Comparison of ENCODE assay signal across 19 mouse cellular contexts in genomic region chr2:135838135-135838534, GRCm38 (mm10).
A peak's percentile ranks its signal among the peaks of the same experiment; 100 is the strongest.
DNase-seq lines count a peak whose midpoint lies in the region; ATAC-seq lines count a peak whose summit lies in the region.
"Had no signal": no experiment of that assay in that cellular context is flagged by ENCODE, and none has a peak within 500 bp of the region (broad histone marks: within the 10 kb centered on the region; RNA-seq: fewer than 3 reads in every experiment).

No protein-coding gene starts in this region.

- no peaks in the 10 kb centered on the region for H3K36me3 ChIP-seq in heart, embryonic 13.5 days
- H3K36me3 ChIP-seq in heart, embryonic 10.5 days = no peaks in the 10 kb centered on the region
- no peaks in the 10 kb centered on the region for H3K36me3 ChIP-seq in midbrain, embryonic 11.5 days (ENCODE audit: control insufficient read depth, insufficient read depth, low read length)
- H3K36me3 ChIP-seq in midbrain, embryonic 15.5 days (replicated peaks) = no peaks in the 10 kb centered on the region
- H3K36me3 ChIP-seq: embryonic facial prominence, embryonic 13.5 days; forebrain, embryonic 12.5 days; hindbrain, embryonic 12.5 days had no signal

- no peak for ATAC-seq in heart, embryonic 13.5 days (ENCODE audit: extremely low read depth, insufficient number of reproducible peaks, low FRiP score, low TSS enrichment)
- no peak for ATAC-seq in midbrain, embryonic 11.5 days (ENCODE audit: low FRiP score)
- no peak for ATAC-seq in midbrain, embryonic 15.5 days (replicated peaks)
- ATAC-seq: activated CD4-positive, CD25-positive, alpha-beta regulatory T cell, adult 4 months; hindbrain, embryonic 16.5 days; inflammation-experienced regulatory T-cells, adult 6 months; intestine, postnatal 0 days; Patski had no signal

- no peaks in the 10 kb centered on the region for H3K27me3 ChIP-seq in heart, embryonic 13.5 days (replicated peaks)
- H3K27me3 ChIP-seq in heart, embryonic 10.5 days (ENCODE audit: insufficient read depth, poor library complexity, severe bottlenecking) = no peaks in the 10 kb centered on the region
- no peaks in the 10 kb centered on the region for H3K27me3 ChIP-seq in midbrain, embryonic 11.5 days (ENCODE audit: control insufficient read depth, insufficient read depth, low read length)
- H3K27me3 ChIP-seq in midbrain, embryonic 15.5 days (replicated peaks) = no peaks in the 10 kb centered on the region
- H3K27me3 ChIP-seq: CH12.LX; embryonic facial prominence, embryonic 13.5 days; forebrain, embryonic 12.5 days; hindbrain, embryonic 12.5 days; Patski had no signal

- H3K9ac ChIP-seq in heart, embryonic 13.5 days = no peak overlapping the region
- H3K9ac ChIP-seq in midbrain, embryonic 11.5 days (ENCODE audit: low read length) = no peak overlapping the region
- no peak overlapping the region for H3K9ac ChIP-seq in midbrain, embryonic 15.5 days
- H3K9ac ChIP-seq: embryonic facial prominence, embryonic 13.5 days; forebrain, embryonic 12.5 days; hindbrain, embryonic 12.5 days had no signal

- H3K27ac ChIP-seq in heart, embryonic 13.5 days (replicated peaks) = peak overlapping the region; percentile 48; the same call in 1 of the 2 replicates
- H3K27ac ChIP-seq in heart, embryonic 10.5 days = no peak overlapping the region; the same call in 1 of the 2 replicates
- no peak overlapping the region for H3K27ac ChIP-seq in midbrain, embryonic 11.5 days (ENCODE audit: low read depth, low read length)
- no peak overlapping the region for H3K27ac ChIP-seq in midbrain, embryonic 15.5 days
- H3K27ac ChIP-seq: embryonic facial prominence, embryonic 13.5 days; forebrain, embryonic 12.5 days; hindbrain, embryonic 12.5 days had no signal

- no peak overlapping the region for H3K4me3 ChIP-seq in heart, embryonic 13.5 days
- H3K4me3 ChIP-seq in heart, embryonic 10.5 days = no peak overlapping the region
- H3K4me3 ChIP-seq in midbrain, embryonic 11.5 days (ENCODE audit: low read depth, low read length) = no peak overlapping the region
- no peak overlapping the region for H3K4me3 ChIP-seq in midbrain, embryonic 15.5 days
- H3K4me3 ChIP-seq: embryonic facial prominence, embryonic 13.5 days; forebrain, embryonic 12.5 days; hindbrain, embryonic 12.5 days had no signal

- H3K4me1 ChIP-seq in heart, embryonic 13.5 days = peaks cover 38% of the 10 kb centered on the region
- peaks cover 23% of the 10 kb centered on the region for H3K4me1 ChIP-seq in heart, embryonic 10.5 days
- no peaks in the 10 kb centered on the region for H3K4me1 ChIP-seq in midbrain, embryonic 11.5 days (ENCODE audit: control insufficient read depth, insufficient read depth, low read length)
- H3K4me1 ChIP-seq in midbrain, embryonic 15.5 days = no peaks in the 10 kb centered on the region; the same call in 1 of the 2 replicates
- H3K4me1 ChIP-seq: embryonic facial prominence, embryonic 13.5 days; forebrain, embryonic 12.5 days; hindbrain, embryonic 12.5 days had no signal

- H3K4me2 ChIP-seq in heart, embryonic 13.5 days = peak overlapping the region; percentile 33; the same call in 1 of the 2 replicates
- no peak overlapping the region for H3K4me2 ChIP-seq in midbrain, embryonic 11.5 days
- H3K4me2 ChIP-seq in midbrain, embryonic 15.5 days = no peak overlapping the region
- H3K4me2 ChIP-seq: embryonic facial prominence, embryonic 13.5 days; forebrain, embryonic 12.5 days; hindbrain, embryonic 12.5 days had no signal

- H3K9me3 ChIP-seq in heart, embryonic 13.5 days = no peaks in the 10 kb centered on the region
- no peaks in the 10 kb centered on the region for H3K9me3 ChIP-seq in heart, embryonic 10.5 days
- no peaks in the 10 kb centered on the region for H3K9me3 ChIP-seq in midbrain, embryonic 11.5 days (ENCODE audit: control insufficient read depth, low read length)
- no peaks in the 10 kb centered on the region for H3K9me3 ChIP-seq in midbrain, embryonic 15.5 days
- H3K9me3 ChIP-seq: embryonic facial prominence, embryonic 13.5 days; forebrain, embryonic 12.5 days; hindbrain, embryonic 12.5 days had no signal

- peak; percentile 59 for DNase-seq in heart, adult 11 months
- DNase-seq in heart, postnatal 4 days = no peak
- DNase-seq in heart, embryonic 10.5 days (ENCODE audit: low spot score) = no peak
- peak; percentile 45 for DNase-seq in midbrain, embryonic 11.5 days (ENCODE audit: low spot score, missing footprints)
- DNase-seq in kidney, postnatal 10 days = no peak
- DNase-seq: adrenal gland, postnatal 14 days; gastrocnemius, postnatal 10 days; kidney, adult 8-10 months had no signal

Comparison
In these comparisons a context has a peak if more than half of its experiments do, and no peak if none do; other contexts are left out.
1. DNase-seq: peak in heart, adult 11 months (single experiment) and midbrain, embryonic 11.5 days (single experiment); none in heart, postnatal 4 days (single experiment), heart, embryonic 10.5 days (single experiment) and kidney, postnatal 10 days (single experiment).